In the genomic region with DNA sequence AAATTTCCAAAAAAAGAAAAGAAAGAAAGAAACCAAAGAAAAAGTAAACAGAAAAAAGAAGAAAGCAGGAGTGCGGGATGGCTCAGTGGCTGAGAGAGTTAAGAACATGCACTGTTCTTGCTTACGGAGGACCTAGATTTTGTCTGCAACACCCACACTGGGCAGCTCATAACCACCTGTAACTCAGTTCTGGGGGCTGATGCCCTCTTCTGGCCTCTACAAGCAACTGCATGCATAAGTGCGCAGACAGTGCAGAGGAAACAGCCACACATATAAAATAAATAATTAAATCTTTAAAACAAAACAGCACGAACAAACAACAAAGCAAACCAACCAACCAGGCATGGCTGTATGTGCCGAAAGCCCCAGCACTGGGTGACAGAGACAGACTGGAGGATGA, we compare ENCODE assay signal across 13 mouse cellular contexts. TPM values are rescaled to one million over a fixed set of nuclear protein-coding genes. Genes with fewer than 3 reads are reported as not detected.
DNase-seq lines count a peak whose midpoint lies in the region; ATAC-seq and TF ChIP-seq lines count a peak whose summit lies in the region.
"Had no signal": no experiment of that assay in that cellular context is flagged by ENCODE, and none has a peak within 500 bp of the region (broad histone marks: within the 10 kb centered on the region; RNA-seq: fewer than 3 reads in every experiment).

No protein-coding gene starts in this region.

- H3K4me3 ChIP-seq in heart, adult 2 months = no peak overlapping the region
- no peak overlapping the region for H3K4me3 ChIP-seq in lung, postnatal 0 days (ENCODE audit: low read depth, low read length)
- H3K4me3 ChIP-seq in lung, adult 2 months (replicated peaks; ENCODE audit: extremely low read depth, low read depth, low read length) = no peak overlapping the region
- no peak overlapping the region for H3K4me3 ChIP-seq in hindbrain, embryonic 11.5 days (ENCODE audit: low read depth, low read length)
- H3K4me3 ChIP-seq: limb, embryonic 15.5 days; myocyte had no signal

- TF ChIP-seq POLR2A in heart, adult 2 months (IDR thresholded peaks at IDR 0.05; ENCODE audit: insufficient read depth, low read depth, low read length) = no peak
- no peak for TF ChIP-seq POLR2A in lung, adult 2 months (IDR thresholded peaks at IDR 0.05; ENCODE audit: borderline replicate concordance, extremely low read depth, low read depth, low read length)

- no peak for ATAC-seq in lung, postnatal 0 days
- no peak for ATAC-seq in megakaryocyte-erythroid progenitor cell, adult 5-6 weeks (replicated peaks; ENCODE audit: low FRiP score, low TSS enrichment, poor library complexity, severe bottlenecking)
- no peak for ATAC-seq in hindbrain, embryonic 11.5 days (ENCODE audit: low FRiP score)

- intact Hi-C loops in heart, adult 2 months (cut with DNase I) = loop anchor here (10.0 kb wide), 1 partner anchor 138 kb away; no protein-coding TSS in a partner anchor

- no peak overlapping the region for H3K9ac ChIP-seq in heart, adult 2 months (ENCODE audit: low read depth, low read length)
- H3K9ac ChIP-seq in lung, postnatal 0 days (replicated peaks; ENCODE audit: low read depth) = no peak overlapping the region
- no peak overlapping the region for H3K9ac ChIP-seq in hindbrain, embryonic 11.5 days (ENCODE audit: low read depth, low read length)
- H3K9ac ChIP-seq: limb, embryonic 15.5 days had no signal

- H3K4me2 ChIP-seq in lung, postnatal 0 days (replicated peaks; ENCODE audit: low read depth, low read length) = no peak overlapping the region
- H3K4me2 ChIP-seq in hindbrain, embryonic 11.5 days (replicated peaks; ENCODE audit: low read depth, low read length) = no peak overlapping the region
- H3K4me2 ChIP-seq: limb, embryonic 15.5 days had no signal

- no peak overlapping the region for H3K27ac ChIP-seq in heart, adult 2 months
- no peak overlapping the region for H3K27ac ChIP-seq in lung, postnatal 0 days (ENCODE audit: low read length)
- H3K27ac ChIP-seq in hindbrain, embryonic 11.5 days (ENCODE audit: low read depth, low read length) = no peak overlapping the region
- H3K27ac ChIP-seq: limb, embryonic 15.5 days had no signal

- DNase-seq in heart, adult 2 months = no peak
- DNase-seq in heart, adult 11 months = no peak
- DNase-seq in lung, postnatal 0 days (ENCODE audit: low spot score) = no peak
- no peak for DNase-seq in lung, adult 2 months
- peak; percentile 61 for DNase-seq in MEL-GATA-1-ER (ENCODE audit: extremely low read depth, low read depth)
- peak; percentile 38 for DNase-seq in naive thymus-derived CD4-positive, alpha-beta T cell, adult 2 months (ENCODE audit: low read depth)
- DNase-seq in hindbrain, embryonic 11.5 days (ENCODE audit: low spot score) = no peak
- DNase-seq: kidney, adult 9 months; spleen, adult 18-20 months; thymus, postnatal 14 days had no signal

- no peaks in the 10 kb centered on the region for H3K36me3 ChIP-seq in heart, adult 2 months (ENCODE audit: control insufficient read depth, insufficient read depth, low read length)
- no peaks in the 10 kb centered on the region for H3K36me3 ChIP-seq in lung, postnatal 0 days (ENCODE audit: insufficient read depth, low read length)
- no peaks in the 10 kb centered on the region for H3K36me3 ChIP-seq in hindbrain, embryonic 11.5 days (ENCODE audit: control insufficient read depth, insufficient read depth, low read length)
- H3K36me3 ChIP-seq: limb, embryonic 15.5 days had no signal

- 81% methylated on average over 5 of the region's 5 CpGs for WGBS in heart, adult 2 months
- WGBS in lung, postnatal 0 days = 81% methylated on average over 5 of the region's 5 CpGs
- WGBS in lung, adult 2 months = 77% methylated on average over 5 of the region's 5 CpGs
- 85% methylated on average over 5 of the region's 5 CpGs for WGBS in hindbrain, embryonic 11.5 days

- TF ChIP-seq EP300 in heart, adult 2 months (IDR thresholded peaks at IDR 0.05; ENCODE audit: insufficient read depth, low read depth, low read length) = no peak
- TF ChIP-seq EP300 in lung, postnatal 0 days (IDR thresholded peaks at IDR 0.05) = no peak

- no peaks in the 10 kb centered on the region for H3K79me2 ChIP-seq in heart, adult 2 months (replicated peaks; ENCODE audit: control insufficient read depth, insufficient read depth, low read length)

- no peaks in the 10 kb centered on the region for H3K27me3 ChIP-seq in heart, adult 2 months (ENCODE audit: control insufficient read depth, insufficient read depth, low read length)
- H3K27me3 ChIP-seq in lung, postnatal 0 days (replicated peaks; ENCODE audit: insufficient read depth, low read length) = no peaks in the 10 kb centered on the region
- H3K27me3 ChIP-seq in hindbrain, embryonic 11.5 days (ENCODE audit: control insufficient read depth, insufficient read depth, low read length) = no peaks in the 10 kb centered on the region
- H3K27me3 ChIP-seq: limb, embryonic 15.5 days had no signal

- TF ChIP-seq CTCF in heart, adult 2 months (IDR thresholded peaks at IDR 0.05) = peak; percentile 49
- peak; percentile 51 for TF ChIP-seq CTCF in lung, postnatal 0 days (IDR thresholded peaks at IDR 0.05)
- no peak for TF ChIP-seq CTCF in lung, adult 2 months (IDR thresholded peaks at IDR 0.05; ENCODE audit: insufficient read depth, low read length)

- H3K4me1 ChIP-seq in heart, adult 2 months (ENCODE audit: control insufficient read depth, insufficient read depth, low read length) = no peaks in the 10 kb centered on the region
- H3K4me1 ChIP-seq in lung, postnatal 0 days (ENCODE audit: insufficient read depth, low read depth, low read length) = no peaks in the 10 kb centered on the region
- no peaks in the 10 kb centered on the region for H3K4me1 ChIP-seq in lung, adult 2 months (ENCODE audit: control insufficient read depth, insufficient read depth, low read length)
- no peaks in the 10 kb centered on the region for H3K4me1 ChIP-seq in hindbrain, embryonic 11.5 days (replicated peaks; ENCODE audit: control insufficient read depth, insufficient read depth, low read length)
- H3K4me1 ChIP-seq: limb, embryonic 15.5 days had no signal

- H3K9me3 ChIP-seq in lung, postnatal 0 days (ENCODE audit: low read length) = no peaks in the 10 kb centered on the region
- H3K9me3 ChIP-seq in hindbrain, embryonic 11.5 days (ENCODE audit: control insufficient read depth, low read length) = no peaks in the 10 kb centered on the region
- H3K9me3 ChIP-seq: limb, embryonic 15.5 days had no signal

RNA-seq across cellular contexts. Expression of gene Map4k1, which starts 50.8 kb away (rescaled TPM):
- 1 to 10 TPM in 1 of 2 experiments, under 1 TPM in 1; 0.91 to 1.1 TPM for total RNA-seq in heart, adult 2 months (2021)
- polyA plus RNA-seq in heart, adult 2 months (2012; rRNA removed) = 2.7 and 3.4 TPM in 2 replicates
- polyA plus RNA-seq in lung, postnatal 0 days (2015; fragmentation: Nextera tagmentation; extraction: Ambion mirVana) = 2.0 and 3.5 TPM in 2 replicates
- 16.7 and 17.0 TPM in 2 replicates for polyA plus RNA-seq in lung, adult 2 months (2012; rRNA removed)
- total RNA-seq in megakaryocyte-erythroid progenitor cell, adult 5-6 weeks (2014; fragmentation: Nextera tagmentation) = 64.1 and 76.8 TPM in 2 replicates
- total RNA-seq in megakaryocyte-erythroid progenitor cell, adult 5-6 weeks (2017) = 42.6 and 47.9 TPM in 2 replicates
- 4.3 and 5.0 TPM in 2 replicates for polyA plus RNA-seq in hindbrain, embryonic 11.5 days (2014; fragmentation: Nextera tagmentation; extraction: Ambion mirVana)

RNA-seq across cellular contexts. Expression of gene Eif3k, which starts 51.0 kb away (rescaled TPM):
- total RNA-seq in heart, adult 2 months (2021) = 100 to 1,000 TPM; 156 to 177 TPM
- 221 and 283 TPM in 2 replicates for polyA plus RNA-seq in heart, adult 2 months (2012; rRNA removed)
- 287 and 294 TPM in 2 replicates for polyA plus RNA-seq in lung, postnatal 0 days (2015; fragmentation: Nextera tagmentation; extraction: Ambion mirVana)
- 175 and 234 TPM in 2 replicates for polyA plus RNA-seq in lung, adult 2 months (2012; rRNA removed)
- 499 and 586 TPM in 2 replicates for total RNA-seq in megakaryocyte-erythroid progenitor cell, adult 5-6 weeks (2014; fragmentation: Nextera tagmentation)
- total RNA-seq in megakaryocyte-erythroid progenitor cell, adult 5-6 weeks (2017) = 360 and 454 TPM in 2 replicates
- polyA plus RNA-seq in hindbrain, embryonic 11.5 days (2014; fragmentation: Nextera tagmentation; extraction: Ambion mirVana) = 389 and 409 TPM in 2 replicates

Comparison
In these comparisons a context has a peak if more than half of its experiments do, and no peak if none do; other contexts are left out.
1. DNase-seq: peak in MEL-GATA-1-ER (single experiment) and naive thymus-derived CD4-positive, alpha-beta T cell, adult 2 months (single experiment); none in heart, adult 2 months (0 of 2), heart, adult 11 months (single experiment), lung, postnatal 0 days (single experiment), lung, adult 2 months (single experiment) and hindbrain, embryonic 11.5 days (single experiment).